Mouse (Mus musculus) heart, embryonic 14.5 days (tissue): ENCODE measurements around the gene Adamts3. TPM values are rescaled to one million over a fixed set of nuclear protein-coding genes. Genes with fewer than 3 reads are reported as not detected.

ENCODE experiments used
- ATAC-seq: fragments of 200-750 bp; cut with Nextera tagmentation; 2 replicates; pipeline ENCODE4 v1.8.0; 2017; ENCODE audit warnings: low read depth, moderate TSS enrichment; ENCODE audit not compliant: insufficient number of reproducible peaks, insufficient read depth, low FRiP score
- H3K27ac ChIP-seq, 2 experiments: fragments of 200-500 bp in 1 of 2; fragments of 300-500 bp in 1 of 2; sonication (generic) in 1 of 2; replicated peaks in 1 of 2; 2 replicates each; pipeline ENCODE4 v1.5.1; 2012 to 2014; ENCODE audit warnings: low read depth in 2 of 2, low read length in 2 of 2, control low read depth in 1 of 2, mild to moderate bottlenecking in 1 of 2, mixed read lengths in 1 of 2; ENCODE audit not compliant: control insufficient read depth in 1 of 2, insufficient read depth in 1 of 2
- H3K27me3 ChIP-seq: fragments of 300-500 bp; sonication (generic); 2 replicates; pipeline ENCODE4 v1.6.1; 2014; ENCODE audit warnings: mild to moderate bottlenecking, low read length, control low read depth; ENCODE audit not compliant: control insufficient read depth, insufficient read depth
- H3K36me3 ChIP-seq: fragments of 300-500 bp; sonication (generic); 2 replicates; pipeline ENCODE4 v1.6.1; 2014; ENCODE audit warnings: mild to moderate bottlenecking, control low read depth, low read length, mixed read lengths; ENCODE audit not compliant: control insufficient read depth, insufficient read depth
- H3K4me1 ChIP-seq, 2 experiments: fragments of 200-500 bp in 1 of 2; fragments of 300-500 bp in 1 of 2; sonication (generic) in 1 of 2; 2 replicates each; pipeline ENCODE4 v1.6.1; 2012 to 2014; ENCODE audit warnings: low read length in 2 of 2, control low read depth in 1 of 2, mixed read lengths in 1 of 2; ENCODE audit not compliant: control insufficient read depth in 2 of 2, insufficient read depth in 2 of 2
- H3K4me2 ChIP-seq: fragments of 300-500 bp; sonication (generic); 2 replicates; pipeline ENCODE4 v1.6.1; 2014; ENCODE audit warnings: mild to moderate bottlenecking, low read length
- H3K4me3 ChIP-seq, 2 experiments: fragments of 200-500 bp in 1 of 2; fragments of 300-500 bp in 1 of 2; sonication (generic) in 1 of 2; 2 replicates each; pipeline ENCODE4 v1.5.1; 2012 to 2014; ENCODE audit warnings: low read length in 2 of 2, mild to moderate bottlenecking in 2 of 2, control low read depth in 1 of 2, low read depth in 1 of 2, moderate library complexity in 1 of 2; ENCODE audit not compliant: control insufficient read depth in 1 of 2, insufficient read depth in 1 of 2
- H3K9ac ChIP-seq: fragments of 300-500 bp; sonication (generic); 2 replicates; pipeline ENCODE4 v1.6.1; 2014; ENCODE audit warnings: mild to moderate bottlenecking, low read length
- H3K9me3 ChIP-seq: fragments of 300-500 bp; sonication (generic); 2 replicates; pipeline ENCODE4 v1.6.1; 2016; ENCODE audit warnings: low read length, control low read depth; ENCODE audit not compliant: control insufficient read depth
- WGBS: fragments of 180-500 bp; shearing (Covaris S2); extraction: QIAGEN DNeasy Blood & Tissue Kit; methylation state at CpG from one replicate; pipeline ENCODE4 v1.1.7; 2014; 5-methylcytosine and 5-hydroxymethylcytosine counted together
- polyA plus RNA-seq: library from polyadenylated mRNA; unstranded; fragments of >200 nt; fragmentation: Nextera tagmentation; extraction: Ambion mirVana; gene quantifications from 2 replicates; pipeline ENCODE4 v1.2.1, GENCODE M21; 2014

Gene Adamts3
- polyA plus RNA-seq, 1 experiment from 2014 or later: 4.8 TPM

- H3K9ac ChIP-seq: no peak overlapping the region
- H3K4me2 ChIP-seq: no peak overlapping the region
- no peaks in the 10 kb centered on the region for H3K36me3 ChIP-seq
- peaks cover 5 to 10% of the 10 kb centered on the region in 2 experiments for H3K4me1 ChIP-seq
- no peak overlapping the region for H3K4me3 ChIP-seq
- WGBS: 81% methylated on average over 4 of the region's 4 CpGs
- H3K9me3 ChIP-seq: no peaks in the 10 kb centered on the region
- H3K27me3 ChIP-seq: no peaks in the 10 kb centered on the region
- no peak for ATAC-seq
- no peak overlapping the region for H3K27ac ChIP-seq
Measured at GRCm38 (mm10) chr5:89709459-89709858, 173.7 kb downstream of the Adamts3 start.

- 3% methylated on average over 1 of the region's 1 CpGs for WGBS
- H3K4me1 ChIP-seq: peaks cover 17 to 36% of the 10 kb centered on the region in 2 experiments
- H3K9ac ChIP-seq: no peak overlapping the region
- H3K27ac ChIP-seq: peak overlapping the region; percentile 5 to 61
- no peaks in the 10 kb centered on the region for H3K27me3 ChIP-seq
- no peak overlapping the region for H3K4me2 ChIP-seq
- ATAC-seq: no peak
- no peak overlapping the region for H3K4me3 ChIP-seq
- H3K36me3 ChIP-seq: no peaks in the 10 kb centered on the region
- no peaks in the 10 kb centered on the region for H3K9me3 ChIP-seq
Measured at GRCm38 (mm10) chr5:89704264-89704663, 178.9 kb downstream of the Adamts3 start.

DNA sequence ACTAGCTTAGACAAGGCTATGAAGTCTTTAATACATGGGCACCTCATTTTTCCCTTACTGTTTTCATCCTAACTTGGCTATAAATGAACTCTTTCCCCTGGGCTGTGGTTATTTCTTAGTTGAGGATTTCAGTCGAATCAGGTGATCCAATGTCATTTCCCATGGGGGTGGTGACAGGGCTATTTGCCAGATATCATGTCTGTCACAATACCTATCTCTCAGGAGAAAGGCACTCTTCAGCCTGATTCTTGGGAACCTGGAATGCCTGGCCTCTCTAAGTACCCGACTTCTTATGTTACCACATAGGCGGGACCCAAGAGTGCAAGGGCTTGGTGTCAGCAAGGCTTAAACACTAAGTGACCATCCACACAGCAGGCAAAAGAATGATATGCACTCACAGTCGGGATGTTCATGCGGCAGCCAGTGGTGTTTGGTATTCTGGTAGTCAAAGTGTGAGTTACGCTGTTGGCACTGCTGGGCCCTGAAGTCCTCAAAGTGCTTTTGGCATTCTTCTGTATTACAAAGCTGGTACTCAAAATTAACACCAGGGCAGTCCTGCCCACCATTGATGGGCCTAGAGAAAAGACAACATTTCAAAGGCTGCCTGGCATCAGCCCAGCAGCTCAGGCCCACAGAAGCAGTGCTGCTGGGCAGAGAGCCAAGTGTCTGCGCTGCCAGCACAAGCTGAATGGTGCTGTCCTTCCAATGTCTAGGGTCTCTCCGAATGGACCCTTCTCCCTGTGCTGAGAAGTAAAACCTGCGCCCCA lies 181.7 kb downstream of the Adamts3 start:
- peak; percentile 77 for ATAC-seq
- 0 out of 2 replicates have a peak overlapping the region, but pooled peaks have one; percentile 32 for H3K4me2 ChIP-seq
- no peaks in the 10 kb centered on the region for H3K36me3 ChIP-seq
- no peaks in the 10 kb centered on the region for H3K27me3 ChIP-seq
- peaks cover 17 to 36% of the 10 kb centered on the region in 2 experiments for H3K4me1 ChIP-seq
- H3K27ac ChIP-seq: peak overlapping the region; percentile 62 to 66; a peak in 3 of 4 replicates
- no peaks in the 10 kb centered on the region for H3K9me3 ChIP-seq
- WGBS: 21% methylated on average over 9 of the region's 9 CpGs
- H3K4me3 ChIP-seq: no peak overlapping the region
- no peak overlapping the region for H3K9ac ChIP-seq

DNA sequence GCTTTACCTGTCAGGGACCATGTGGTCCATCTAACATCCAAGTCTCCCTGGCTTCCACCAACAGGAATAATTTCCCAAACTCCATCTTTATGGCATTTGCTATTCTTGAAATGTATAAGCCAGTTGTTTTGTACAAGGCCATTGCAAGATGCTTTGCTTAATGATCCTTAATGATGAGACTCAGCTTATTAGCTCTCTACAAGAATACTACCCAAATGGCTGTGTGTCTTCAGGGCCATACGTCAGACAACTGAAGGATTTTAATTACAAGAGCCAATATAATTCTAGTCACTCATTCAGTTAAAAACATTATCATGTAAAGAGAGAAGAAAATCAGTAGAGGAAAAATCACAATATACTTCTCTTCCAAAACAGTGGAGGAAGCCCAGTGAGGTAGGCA lies 195.3 kb downstream of the Adamts3 start:
- Histone ChIP-seq H3K9me3 (no peaks in the 10 kb centered on the region), H3K27ac (no peak overlapping the region), H3K4me1 (no peaks in the 10 kb centered on the region), H3K36me3 (no peaks in the 10 kb centered on the region), H3K4me3 (no peak overlapping the region), H3K4me2 (no peak overlapping the region), H3K27me3 (no peaks in the 10 kb centered on the region), H3K9ac (no peak overlapping the region)
- 81% methylated on average over 1 of the region's 1 CpGs for WGBS
- ATAC-seq: no peak

DNA sequence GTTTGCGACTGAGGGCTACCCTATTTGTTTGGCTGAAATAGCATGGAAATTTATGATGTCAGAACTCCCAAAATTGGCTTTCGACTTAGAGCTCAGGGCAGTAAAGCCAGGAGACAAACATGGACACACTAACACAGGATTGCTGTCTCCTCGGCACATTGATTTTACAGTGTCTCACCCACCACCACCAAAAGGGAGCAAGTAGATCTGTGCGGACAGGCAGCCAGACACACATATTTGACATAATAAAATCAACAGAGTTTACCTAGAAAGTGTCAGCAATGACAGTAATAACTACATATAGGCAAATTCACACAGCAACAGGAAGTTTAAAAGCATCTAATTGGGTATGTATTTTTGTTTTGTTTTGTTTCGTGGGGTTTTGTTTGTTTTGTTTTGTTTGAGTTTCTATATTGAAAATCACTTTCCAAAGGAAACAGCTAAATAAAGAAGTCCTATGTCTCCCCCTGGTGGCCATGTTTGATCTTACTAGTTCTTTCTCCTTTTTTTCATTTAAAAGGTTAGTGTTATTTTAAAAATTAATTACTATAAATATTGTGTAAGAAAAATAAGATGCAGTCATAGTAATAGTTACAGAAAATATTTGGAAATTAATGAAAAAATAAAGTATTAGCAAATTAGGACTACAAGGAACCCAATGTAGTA lies 203.1 kb downstream of the Adamts3 start:
- 57% methylated on average over 5 of the region's 5 CpGs for WGBS
- Histone ChIP-seq H3K27ac (no peak overlapping the region), H3K4me1 (no peaks in the 10 kb centered on the region), H3K36me3 (no peaks in the 10 kb centered on the region), H3K4me2 (no peak overlapping the region), H3K9me3 (no peaks in the 10 kb centered on the region), H3K9ac (no peak overlapping the region), H3K4me3 (no peak overlapping the region), H3K27me3 (no peaks in the 10 kb centered on the region)
- ATAC-seq: no peak

DNA sequence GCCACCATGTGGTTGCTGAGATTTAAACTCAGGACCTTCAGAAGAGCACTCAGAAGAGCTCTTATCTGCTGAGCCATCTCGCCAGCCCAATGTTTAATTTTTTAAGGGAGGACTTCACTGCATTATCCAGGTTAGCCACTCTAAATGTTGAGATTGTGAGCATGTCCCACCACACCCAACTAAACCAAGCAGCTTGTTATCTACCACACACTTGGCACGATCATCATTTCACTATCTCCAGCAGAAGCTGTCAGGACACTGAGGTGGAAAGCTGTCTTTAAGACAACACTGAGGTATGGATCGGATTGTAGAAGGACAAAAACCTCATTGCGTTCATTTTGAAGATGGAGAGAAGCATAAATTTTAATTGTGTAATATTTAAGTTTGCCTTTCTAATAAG lies 205.0 kb downstream of the Adamts3 start:
- H3K9ac ChIP-seq: no peak overlapping the region
- no peak overlapping the region for H3K4me2 ChIP-seq
- no peak overlapping the region for H3K4me3 ChIP-seq
- WGBS: 70% methylated on average over 4 of the region's 4 CpGs
- no peaks in the 10 kb centered on the region for H3K4me1 ChIP-seq
- no peaks in the 10 kb centered on the region for H3K9me3 ChIP-seq
- H3K27me3 ChIP-seq: no peaks in the 10 kb centered on the region
- no peaks in the 10 kb centered on the region for H3K36me3 ChIP-seq
- H3K27ac ChIP-seq: no peak overlapping the region
- no peak for ATAC-seq

DNA sequence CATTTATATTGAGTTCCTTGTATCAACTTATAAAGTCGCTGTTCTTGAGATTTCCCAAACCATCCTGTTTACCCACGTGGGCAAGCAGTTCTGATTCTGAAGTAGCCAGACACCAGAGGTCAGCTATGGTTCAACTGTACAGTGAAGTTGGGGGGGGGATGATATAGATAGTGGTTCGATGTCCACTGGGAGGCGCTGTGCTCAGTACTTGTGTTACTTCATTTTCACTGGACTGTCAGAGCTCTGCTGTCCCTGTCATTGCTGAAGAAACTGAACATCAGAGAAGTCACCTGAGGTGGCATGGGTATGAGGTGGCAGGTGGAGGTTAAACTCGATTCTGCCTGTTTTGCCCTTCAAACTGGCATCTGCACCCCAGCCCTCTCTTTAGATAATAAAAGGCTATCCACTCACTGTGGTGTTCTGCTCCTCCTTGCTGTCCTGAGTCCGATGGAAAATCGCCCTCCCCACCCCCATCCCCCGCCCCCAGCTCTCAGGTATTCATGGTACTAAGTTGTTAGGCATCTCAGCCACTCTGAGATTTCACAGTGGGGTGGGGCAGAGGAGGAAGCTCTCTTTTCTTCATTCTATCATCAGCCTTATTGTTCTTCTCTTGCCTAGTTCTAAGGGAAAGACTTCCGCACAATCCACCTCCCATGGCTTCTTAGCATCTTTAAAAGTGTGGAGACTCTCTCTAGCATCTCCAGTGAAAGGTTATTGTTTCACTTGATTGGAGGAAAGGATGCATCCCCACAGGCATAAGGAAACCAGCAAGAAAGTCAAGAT lies 208.9 kb downstream of the Adamts3 start:
- Histone ChIP-seq H3K9me3 (no peaks in the 10 kb centered on the region), H3K4me3 (no peak overlapping the region), H3K27me3 (no peaks in the 10 kb centered on the region), H3K27ac (no peak overlapping the region), H3K36me3 (no peaks in the 10 kb centered on the region), H3K9ac (no peak overlapping the region), H3K4me1 (no peaks in the 10 kb centered on the region), H3K4me2 (no peak overlapping the region)
- 80% methylated on average over 9 of the region's 9 CpGs for WGBS
- no peak for ATAC-seq
